Mouse (Mus musculus) hindbrain, embryonic 10.5 days (tissue): Measurements from ENCODE around the gene Grrp1. TPM values are rescaled to one million over a fixed set of nuclear protein-coding genes. Genes with fewer than 3 reads are reported as not detected.
A peak's percentile ranks its signal among the peaks of the same experiment; 100 is the strongest.

Source experiments
- DNase-seq: peaks from one replicate; pipeline ENCODE4 v3.0.0-alpha.2; 2017; ENCODE audit warnings: low spot score
- H3K27ac ChIP-seq: fragments of 300-500 bp; sonication (generic); 2 replicates; pipeline ENCODE4 v1.5.1; 2016; ENCODE audit warnings: mild to moderate bottlenecking, moderate library complexity
- H3K27me3 ChIP-seq: fragments of 300-500 bp; sonication (generic); 2 replicates; pipeline ENCODE4 v1.6.1; 2016; ENCODE audit warnings: mild to moderate bottlenecking; ENCODE audit not compliant: poor library complexity, insufficient read depth, severe bottlenecking
- H3K36me3 ChIP-seq: fragments of 300-500 bp; sonication (generic); 2 replicates; pipeline ENCODE4 v1.6.1; 2016; ENCODE audit warnings: mild to moderate bottlenecking, moderate library complexity
- H3K4me1 ChIP-seq: fragments of 300-500 bp; sonication (generic); replicated peaks from 2 replicates; pipeline ENCODE4 v1.6.1; 2016; ENCODE audit warnings: mild to moderate bottlenecking
- H3K4me3 ChIP-seq: fragments of 300-500 bp; sonication (generic); 2 replicates; pipeline ENCODE4 v1.5.1; 2016; ENCODE audit warnings: mild to moderate bottlenecking, moderate library complexity
- H3K9me3 ChIP-seq: fragments of 300-500 bp; sonication (generic); 2 replicates; pipeline ENCODE4 v1.6.1; 2016; ENCODE audit warnings: mild to moderate bottlenecking, moderate library complexity
- WGBS: fragments of 180-500 bp; shearing (Covaris S2); methylation state at CpG from one replicate; pipeline ENCODE4 v1.1.7; 2016; 5-methylcytosine and 5-hydroxymethylcytosine counted together
- polyA plus RNA-seq: library from polyadenylated mRNA; unstranded; fragments of >200 nt; fragmentation: Nextera tagmentation; extraction: Ambion mirVana; gene quantifications from 2 replicates; pipeline ENCODE4 v1.2.1, GENCODE M21; 2016

Gene Grrp1
- polyA plus RNA-seq, 1 experiment from 2014 or later: 6.2 TPM

- WGBS: 73% methylated on average over 11 of the region's 11 CpGs
- peaks cover 55% of the 10 kb centered on the region for H3K4me1 ChIP-seq
- peaks cover 29% of the 10 kb centered on the region for H3K27me3 ChIP-seq
- no peaks in the 10 kb centered on the region for H3K36me3 ChIP-seq
- no peak for DNase-seq
- no peak overlapping the region for H3K4me3 ChIP-seq
- no peaks in the 10 kb centered on the region for H3K9me3 ChIP-seq
- H3K27ac ChIP-seq: no peak overlapping the region
These were observed 4.4 kb upstream of the Grrp1 start for GRCm38 (mm10) chr4:134258354-134258753.

GRCm38 (mm10) chr4:134257198-134258009 is 3.5 kb upstream of the Grrp1 start:
- peaks cover 38% of the 10 kb centered on the region for H3K27me3 ChIP-seq
- H3K4me1 ChIP-seq: peaks cover 64% of the 10 kb centered on the region
- H3K4me3 ChIP-seq: peak overlapping the region; percentile 35
- no peaks in the 10 kb centered on the region for H3K9me3 ChIP-seq
- peak; percentile 62 for DNase-seq
- H3K36me3 ChIP-seq: no peaks in the 10 kb centered on the region
- H3K27ac ChIP-seq: peak overlapping the region; percentile 83
- WGBS: 3% methylated on average over 11 of the region's 11 CpGs

GRCm38 (mm10) chr4:134256407-134257197 is 2.7 kb upstream of the Grrp1 start:
- peak; percentile 48 for DNase-seq
- Histone ChIP-seq H3K36me3 (no peaks in the 10 kb centered on the region), H3K4me1 (peaks cover 72% of the 10 kb centered on the region), H3K27me3 (peaks cover 46% of the 10 kb centered on the region), H3K9me3 (no peaks in the 10 kb centered on the region), H3K4me3 (peak overlapping the region; percentile 35), H3K27ac (peak overlapping the region; percentile 83)
- 3% methylated on average over 19 of the region's 19 CpGs for WGBS

- Histone ChIP-seq H3K27ac (peak overlapping the region; percentile 83), H3K4me3 (peak overlapping the region; percentile 35), H3K4me1 (peaks cover 80% of the 10 kb centered on the region), H3K36me3 (no peaks in the 10 kb centered on the region), H3K27me3 (peaks cover 54% of the 10 kb centered on the region), H3K9me3 (no peaks in the 10 kb centered on the region)
- 17% methylated on average over 4 of the region's 4 CpGs for WGBS
- no peak for DNase-seq
These were observed 1.9 kb upstream of the Grrp1 start for GRCm38 (mm10) chr4:134255854-134256253.

- Histone ChIP-seq H3K36me3 (no peaks in the 10 kb centered on the region), H3K27ac (peak overlapping the region; percentile 86), H3K27me3 (peaks cover 64% of the 10 kb centered on the region), H3K9me3 (no peaks in the 10 kb centered on the region), H3K4me3 (no peak overlapping the region), H3K4me1 (peaks cover 90% of the 10 kb centered on the region)
- DNase-seq: no peak
- WGBS: 19% methylated on average over 3 of the region's 3 CpGs
These were observed 929 bp upstream of the Grrp1 start for GRCm38 (mm10) chr4:134254835-134255234.

GRCm38 (mm10) chr4:134252911-134253721 is 790 bp downstream of the Grrp1 start:
- H3K4me1 ChIP-seq: peaks cover 99% of the 10 kb centered on the region
- no peaks in the 10 kb centered on the region for H3K36me3 ChIP-seq
- H3K9me3 ChIP-seq: no peaks in the 10 kb centered on the region
- H3K27me3 ChIP-seq: peaks cover 81% of the 10 kb centered on the region
- WGBS: 3% methylated on average over 15 of the region's 15 CpGs
- peak overlapping the region; percentile 86 for H3K27ac ChIP-seq
- DNase-seq: peak; percentile 28
- peak overlapping the region; percentile 58 for H3K4me3 ChIP-seq

- H3K4me3 ChIP-seq: peak overlapping the region; percentile 58
- peak; percentile 42 for DNase-seq
- peaks cover 89% of the 10 kb centered on the region for H3K27me3 ChIP-seq
- no peaks in the 10 kb centered on the region for H3K9me3 ChIP-seq
- H3K27ac ChIP-seq: peak overlapping the region; percentile 86
- H3K4me1 ChIP-seq: peaks cover 99% of the 10 kb centered on the region
- 2% methylated on average over 22 of the region's 22 CpGs for WGBS
- no peaks in the 10 kb centered on the region for H3K36me3 ChIP-seq
These were observed 1.6 kb downstream of the Grrp1 start for GRCm38 (mm10) chr4:134252131-134252910.

- H3K4me1 ChIP-seq: peaks cover 97% of the 10 kb centered on the region
- WGBS: under 1% methylated on average over 91 of the region's 91 CpGs
- peaks cover 98% of the 10 kb centered on the region for H3K27me3 ChIP-seq
- peak overlapping the region; percentile 86 for H3K27ac ChIP-seq
- H3K36me3 ChIP-seq: no peaks in the 10 kb centered on the region
- peak; percentile 67 for DNase-seq
- no peaks in the 10 kb centered on the region for H3K9me3 ChIP-seq
- H3K4me3 ChIP-seq: peak overlapping the region; percentile 58
These were observed 2.4 kb downstream of the Grrp1 start for GRCm38 (mm10) chr4:134251241-134252130.

GRCm38 (mm10) chr4:134250930-134251240 is 3.0 kb downstream of the Grrp1 start:
- no peaks in the 10 kb centered on the region for H3K9me3 ChIP-seq
- no peaks in the 10 kb centered on the region for H3K36me3 ChIP-seq
- H3K27me3 ChIP-seq: peaks cover 100% of the 10 kb centered on the region
- no peak for DNase-seq
- peak overlapping the region; percentile 58 for H3K4me3 ChIP-seq
- H3K4me1 ChIP-seq: peaks cover 97% of the 10 kb centered on the region
- peak overlapping the region; percentile 86 for H3K27ac ChIP-seq
- WGBS: 8% methylated on average over 10 of the region's 10 CpGs

- 5% methylated on average over 27 of the region's 27 CpGs for WGBS
- peak overlapping the region; percentile 58 for H3K4me3 ChIP-seq
- H3K27ac ChIP-seq: peak overlapping the region; percentile 86; the same call in 1 of the 2 replicates
- peak; percentile 40 for DNase-seq
- H3K27me3 ChIP-seq: peaks cover 94% of the 10 kb centered on the region
- no peaks in the 10 kb centered on the region for H3K36me3 ChIP-seq
- no peaks in the 10 kb centered on the region for H3K9me3 ChIP-seq
- H3K4me1 ChIP-seq: peaks cover 97% of the 10 kb centered on the region
These were observed 3.6 kb downstream of the Grrp1 start for GRCm38 (mm10) chr4:134250116-134250929.

- peaks cover 87% of the 10 kb centered on the region for H3K27me3 ChIP-seq
- peak overlapping the region; percentile 60; the same call in 1 of the 2 replicates for H3K27ac ChIP-seq
- H3K9me3 ChIP-seq: no peaks in the 10 kb centered on the region
- H3K4me3 ChIP-seq: peak overlapping the region; percentile 58
- H3K36me3 ChIP-seq: no peaks in the 10 kb centered on the region
- H3K4me1 ChIP-seq: peaks cover 96% of the 10 kb centered on the region
- DNase-seq: peak; percentile 83
- WGBS: 1% methylated on average over 30 of the region's 30 CpGs
These were observed 4.3 kb downstream of the Grrp1 start for GRCm38 (mm10) chr4:134249651-134250050.
